In the genomic region with DNA sequence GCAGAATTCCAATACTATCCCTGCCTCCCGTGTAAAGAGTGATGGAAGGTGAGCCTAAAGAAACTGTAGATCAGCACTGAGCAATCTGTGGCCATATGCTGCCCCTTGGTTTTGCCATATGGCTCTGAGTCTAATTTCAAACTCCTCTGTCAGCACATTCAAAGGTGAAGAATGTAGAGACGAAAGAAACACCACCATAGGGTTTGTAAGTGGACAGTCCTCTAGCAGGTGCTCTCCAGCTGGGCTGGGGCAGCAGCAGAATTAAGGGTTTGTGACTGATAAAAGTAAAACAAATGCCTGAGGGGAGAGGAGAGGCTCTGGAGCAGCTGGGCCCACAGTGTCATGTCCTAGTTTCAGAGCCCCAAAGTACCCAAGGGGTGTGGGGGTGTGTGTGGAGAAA, we compare ENCODE assay signal across 20 mouse cellular contexts. TPM values are rescaled to one million over a fixed set of nuclear protein-coding genes. Genes with fewer than 3 reads are reported as not detected.
DNase-seq lines count a peak whose midpoint lies in the region; ATAC-seq lines count a peak whose summit lies in the region.
"Had no signal": no experiment of that assay in that cellular context is flagged by ENCODE, and none has a peak within 500 bp of the region (broad histone marks: within the 10 kb centered on the region; RNA-seq: fewer than 3 reads in every experiment).

No protein-coding gene starts in this region.

- no peak overlapping the region for H3K4me2 ChIP-seq in embryonic facial prominence, embryonic 14.5 days (ENCODE audit: low read depth, low read length)
- no peak overlapping the region for H3K4me2 ChIP-seq in midbrain, embryonic 14.5 days (ENCODE audit: low read length)
- no peak overlapping the region for H3K4me2 ChIP-seq in kidney, embryonic 14.5 days (replicated peaks; ENCODE audit: low read depth, low read length)
- H3K4me2 ChIP-seq: embryonic facial prominence, embryonic 13.5 days; heart, embryonic 12.5 days; hindbrain, embryonic 14.5 days; neural tube, embryonic 15.5 days had no signal

- H3K4me1 ChIP-seq in embryonic facial prominence, embryonic 14.5 days (ENCODE audit: control insufficient read depth, insufficient read depth, low read length): no peaks in the 10 kb centered on the region
- no peaks in the 10 kb centered on the region for H3K4me1 ChIP-seq in embryonic facial prominence, embryonic 10.5 days
- no peaks in the 10 kb centered on the region for H3K4me1 ChIP-seq in midbrain, embryonic 14.5 days (ENCODE audit: control insufficient read depth, insufficient read depth, low read length)
- no peaks in the 10 kb centered on the region for H3K4me1 ChIP-seq in kidney, embryonic 14.5 days (ENCODE audit: control insufficient read depth, insufficient read depth, low read length)
- H3K4me1 ChIP-seq: embryonic facial prominence, embryonic 13.5 days; heart, embryonic 12.5 days; midbrain, embryonic 10.5 days; neural tube, embryonic 15.5 days had no signal

- ATAC-seq in embryonic facial prominence, embryonic 14.5 days (ENCODE audit: low read depth): no peak
- ATAC-seq in midbrain, embryonic 14.5 days (ENCODE audit: low FRiP score, low TSS enrichment): no peak
- no peak for ATAC-seq in kidney, embryonic 14.5 days (ENCODE audit: low FRiP score, low TSS enrichment)
- ATAC-seq: forebrain, embryonic 14.5 days had no signal

- peak; percentile 1 for DNase-seq in embryonic facial prominence, embryonic 14.5 days (ENCODE audit: low spot score)
- DNase-seq in embryonic facial prominence, embryonic 10.5 days (ENCODE audit: low spot score): no peak
- DNase-seq in cerebellum, adult 11 months: peak; percentile 42
- DNase-seq in cerebellum, adult 9-11 months: peak; percentile 80
- peak; percentile 10 for DNase-seq in retina, embryonic 14.5 days (ENCODE audit: low spot score)
- DNase-seq in midbrain, embryonic 14.5 days: no peak
- no peak for DNase-seq in heart, postnatal 25 days (ENCODE audit: low spot score)
- DNase-seq: adrenal gland, postnatal 25 days; gastrocnemius, postnatal 10 days; kidney, adult 2 months; kidney, postnatal 10 days; lung, postnatal 4 days; right cerebral cortex, postnatal 14 days had no signal

- H3K36me3 ChIP-seq in embryonic facial prominence, embryonic 14.5 days (ENCODE audit: control insufficient read depth, insufficient read depth, low read length): no peaks in the 10 kb centered on the region
- no peaks in the 10 kb centered on the region for H3K36me3 ChIP-seq in embryonic facial prominence, embryonic 10.5 days (replicated peaks)
- H3K36me3 ChIP-seq in midbrain, embryonic 14.5 days (ENCODE audit: control insufficient read depth, insufficient read depth, low read length): no peaks in the 10 kb centered on the region
- H3K36me3 ChIP-seq in kidney, embryonic 14.5 days (ENCODE audit: control insufficient read depth, insufficient read depth, low read length): no peaks in the 10 kb centered on the region
- H3K36me3 ChIP-seq: embryonic facial prominence, embryonic 13.5 days; heart, embryonic 12.5 days; midbrain, embryonic 10.5 days; neural tube, embryonic 15.5 days had no signal

- no peak overlapping the region for H3K4me3 ChIP-seq in embryonic facial prominence, embryonic 14.5 days (ENCODE audit: low read depth, low read length)
- H3K4me3 ChIP-seq in embryonic facial prominence, embryonic 10.5 days: no peak overlapping the region
- H3K4me3 ChIP-seq in midbrain, embryonic 14.5 days (replicated peaks; ENCODE audit: low read depth, low read length): no peak overlapping the region
- H3K4me3 ChIP-seq in kidney, embryonic 14.5 days (ENCODE audit: low read length): no peak overlapping the region
- H3K4me3 ChIP-seq: embryonic facial prominence, embryonic 13.5 days; heart, embryonic 12.5 days; midbrain, embryonic 10.5 days; neural tube, embryonic 15.5 days had no signal

- H3K27ac ChIP-seq in embryonic facial prominence, embryonic 14.5 days (replicated peaks; ENCODE audit: low read depth, low read length): no peak overlapping the region
- no peak overlapping the region for H3K27ac ChIP-seq in embryonic facial prominence, embryonic 10.5 days (replicated peaks)
- no peak overlapping the region for H3K27ac ChIP-seq in midbrain, embryonic 14.5 days (replicated peaks; ENCODE audit: low read depth, low read length)
- no peak overlapping the region for H3K27ac ChIP-seq in kidney, embryonic 14.5 days (ENCODE audit: low read depth, low read length)
- H3K27ac ChIP-seq: embryonic facial prominence, embryonic 13.5 days; hindbrain, embryonic 14.5 days; midbrain, embryonic 10.5 days; neural tube, embryonic 15.5 days had no signal

- H3K9me3 ChIP-seq in embryonic facial prominence, embryonic 14.5 days (ENCODE audit: control insufficient read depth, low read length): no peaks in the 10 kb centered on the region
- H3K9me3 ChIP-seq in embryonic facial prominence, embryonic 10.5 days: no peaks in the 10 kb centered on the region
- H3K9me3 ChIP-seq in midbrain, embryonic 14.5 days (ENCODE audit: control insufficient read depth, low read length): no peaks in the 10 kb centered on the region
- H3K9me3 ChIP-seq in kidney, embryonic 14.5 days (ENCODE audit: control insufficient read depth, low read length): no peaks in the 10 kb centered on the region
- H3K9me3 ChIP-seq: embryonic facial prominence, embryonic 13.5 days; heart, embryonic 12.5 days; midbrain, embryonic 10.5 days; neural tube, embryonic 15.5 days had no signal

- H3K27me3 ChIP-seq in embryonic facial prominence, embryonic 14.5 days (replicated peaks; ENCODE audit: control insufficient read depth, insufficient read depth, low read length): no peaks in the 10 kb centered on the region
- H3K27me3 ChIP-seq in embryonic facial prominence, embryonic 10.5 days (replicated peaks; ENCODE audit: low read depth, poor library complexity, severe bottlenecking): no peaks in the 10 kb centered on the region
- no peaks in the 10 kb centered on the region for H3K27me3 ChIP-seq in midbrain, embryonic 14.5 days (ENCODE audit: control insufficient read depth, insufficient read depth, low read length)
- no peaks in the 10 kb centered on the region for H3K27me3 ChIP-seq in kidney, embryonic 14.5 days (ENCODE audit: control insufficient read depth, insufficient read depth, low read length)
- H3K27me3 ChIP-seq: embryonic facial prominence, embryonic 13.5 days; heart, embryonic 12.5 days; neural tube, embryonic 15.5 days had no signal

- H3K9ac ChIP-seq in embryonic facial prominence, embryonic 14.5 days (ENCODE audit: low read depth, low read length): no peak overlapping the region
- no peak overlapping the region for H3K9ac ChIP-seq in midbrain, embryonic 14.5 days (replicated peaks; ENCODE audit: low read length)
- H3K9ac ChIP-seq in kidney, embryonic 14.5 days (ENCODE audit: low read depth, low read length): no peak overlapping the region
- H3K9ac ChIP-seq: embryonic facial prominence, embryonic 13.5 days; heart, embryonic 12.5 days; hindbrain, embryonic 14.5 days; neural tube, embryonic 15.5 days had no signal

- intact Hi-C loops in heart, postnatal 25 days (cut with DNase I): no loop called here

- WGBS in embryonic facial prominence, embryonic 14.5 days: 47% methylated on average over 2 of the region's 2 CpGs
- WGBS in embryonic facial prominence, embryonic 10.5 days: 67% methylated on average over 2 of the region's 2 CpGs
- WGBS in midbrain, embryonic 14.5 days: 78% methylated on average over 2 of the region's 2 CpGs
- WGBS in kidney, embryonic 14.5 days: 64% methylated on average over 2 of the region's 2 CpGs

RNA-seq across cellular contexts. Expression of gene Tlr4, which starts 6.2 kb away (rescaled TPM):
- 2.4 and 2.9 TPM in 2 replicates for polyA plus RNA-seq in embryonic facial prominence, embryonic 14.5 days (2014; fragmentation: Nextera tagmentation; extraction: Ambion mirVana)
- 0.93 and 1.3 TPM in 2 replicates for polyA plus RNA-seq in embryonic facial prominence, embryonic 10.5 days (2016; fragmentation: Nextera tagmentation; extraction: Ambion mirVana)
- 0.36 and 1.3 TPM in 2 replicates for polyA plus RNA-seq in midbrain, embryonic 14.5 days (2014; fragmentation: Nextera tagmentation; extraction: Ambion mirVana)
- total RNA-seq in heart, postnatal 25 days (2021): 10 to 100 TPM; 15.1 to 16.7 TPM
- 1.0 and 1.7 TPM in 2 replicates for polyA plus RNA-seq in kidney, embryonic 14.5 days (2014; fragmentation: Nextera tagmentation; extraction: Ambion mirVana)

Comparison
In these comparisons a context has a peak if more than half of its experiments do, and no peak if none do; other contexts are left out.
1. DNase-seq: peak in embryonic facial prominence, embryonic 14.5 days (single experiment), cerebellum, adult 11 months (single experiment), cerebellum, adult 9-11 months (single experiment) and retina, embryonic 14.5 days (single experiment); none in embryonic facial prominence, embryonic 10.5 days (single experiment), midbrain, embryonic 14.5 days (single experiment) and heart, postnatal 25 days (single experiment).